Mouse (Mus musculus) neural tube, embryonic 10.5 days (tissue): ENCODE results near the gene Rlf.
A peak's percentile ranks its signal among the peaks of the same experiment; 100 is the strongest.

Experiments
- DNase-seq: peaks from one replicate; pipeline ENCODE4 v3.0.0-alpha.2; 2017; ENCODE audit warnings: low spot score; ENCODE audit errors: extremely low spot score

Rlf gene

DNA sequence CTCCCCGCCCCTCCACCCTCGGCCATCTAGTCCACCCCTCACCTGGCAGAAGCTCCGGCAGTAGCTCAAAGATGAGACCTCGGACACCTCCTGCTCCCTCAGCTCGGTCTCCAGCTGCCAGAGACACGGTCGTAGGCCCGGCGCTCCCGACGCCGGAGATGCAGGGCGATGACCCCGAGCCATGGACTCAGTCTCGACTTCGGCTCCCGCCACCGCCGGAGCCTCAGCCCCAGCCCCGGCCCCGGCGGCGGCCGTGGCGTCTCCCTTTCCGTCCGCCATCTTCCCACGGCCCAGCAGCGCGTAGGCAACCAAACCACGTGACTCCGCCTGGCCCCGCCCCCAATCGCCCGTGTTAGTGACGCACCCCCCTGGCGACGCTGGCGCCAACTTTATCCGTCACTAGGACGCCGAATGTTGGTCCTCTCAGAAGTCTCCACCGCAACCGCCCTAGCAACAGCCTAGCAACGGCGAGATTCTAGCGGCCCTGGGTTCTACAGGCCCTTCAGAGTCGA is at the start of gene Rlf:
TSS of gene Rlf (minus strand) at position 292 of the 512 bp plus-strand sequence.
- DNase-seq = peak; percentile 99

DNA sequence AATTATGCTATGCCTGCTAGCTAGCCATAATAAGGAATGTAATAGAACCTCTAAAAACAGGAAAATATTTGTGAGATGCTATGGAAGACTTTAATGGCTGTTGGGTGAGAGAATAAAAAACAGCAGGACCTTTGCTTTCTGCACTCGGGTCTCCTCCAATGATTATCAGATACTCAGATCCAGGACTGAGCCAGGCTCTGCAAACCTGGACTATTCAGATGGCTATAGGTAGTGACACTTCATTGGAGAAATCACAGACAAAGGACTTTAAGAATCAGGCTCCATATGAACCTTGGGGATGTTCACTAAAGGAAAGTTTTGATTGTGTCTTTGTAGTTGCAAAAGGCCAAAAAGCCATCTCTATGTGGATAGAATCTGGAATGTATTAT is 26.7 kb upstream of the Rlf start:
- DNase-seq = no peak

DNA sequence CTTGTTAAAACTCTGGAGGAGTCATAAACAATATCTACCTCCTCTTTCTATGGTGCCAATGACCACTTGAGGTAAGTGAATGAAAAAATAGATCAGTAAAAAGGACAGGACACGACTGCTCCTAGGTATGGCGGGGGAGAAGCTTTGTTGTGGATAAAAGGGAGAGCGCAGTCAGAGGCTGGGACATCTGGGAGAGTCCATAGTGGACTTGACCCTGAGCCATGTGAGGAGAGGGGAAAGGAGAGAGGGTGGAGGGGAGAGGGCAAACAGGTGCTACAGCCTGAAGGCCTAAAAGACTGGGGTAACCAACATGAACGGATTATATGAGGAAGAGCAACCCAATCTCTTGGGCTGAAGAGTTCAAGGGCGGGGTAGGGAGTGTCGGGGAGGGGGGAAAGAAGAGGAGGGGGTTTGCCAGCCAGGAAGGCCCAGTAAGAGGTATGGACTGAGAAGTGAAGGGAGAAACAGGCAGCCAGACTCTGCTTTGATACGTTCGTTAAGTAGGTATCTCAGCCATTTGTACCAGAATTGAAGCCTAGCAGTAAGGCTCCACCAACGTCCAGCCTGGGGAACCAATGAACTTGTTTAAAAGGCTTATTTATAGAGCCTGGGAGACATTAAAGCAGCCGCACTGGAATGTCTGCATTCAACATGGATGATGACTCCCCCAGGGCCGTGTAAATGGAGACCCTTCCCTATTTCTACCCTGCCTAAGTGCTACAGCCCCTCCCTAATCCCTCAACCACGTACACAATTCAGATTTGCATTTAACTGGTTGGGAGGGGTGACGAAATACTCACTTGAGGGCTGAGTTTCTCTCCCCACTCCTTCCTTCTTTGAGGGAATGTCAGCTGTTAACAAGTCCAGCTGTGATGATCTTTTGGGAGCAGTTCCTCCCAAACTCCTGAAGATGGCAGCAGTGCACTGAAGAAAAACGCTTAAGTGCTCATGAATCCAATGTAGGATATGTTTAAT is 26.0 kb upstream of the Rlf start:
- peak; percentile 23 for DNase-seq

DNA sequence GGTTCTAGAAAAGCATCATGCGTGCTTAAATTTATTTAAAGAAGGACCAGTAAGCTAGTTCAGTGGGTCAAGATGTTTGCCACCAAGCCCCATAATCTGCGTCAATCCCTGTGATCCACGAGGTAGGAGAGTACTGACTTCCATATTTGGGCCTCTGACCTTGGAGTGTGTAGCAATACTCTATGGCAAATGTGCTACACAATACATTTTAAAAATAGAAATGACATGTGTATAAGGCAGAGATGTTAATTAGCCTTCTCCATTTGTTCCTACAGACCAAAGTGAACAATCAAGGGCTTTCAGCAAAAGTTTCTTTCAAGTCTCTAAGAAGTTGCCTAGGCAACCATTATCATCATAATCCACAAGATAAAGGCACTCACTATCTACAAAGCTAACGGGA is 25.0 kb upstream of the Rlf start:
- DNase-seq = no peak

DNA sequence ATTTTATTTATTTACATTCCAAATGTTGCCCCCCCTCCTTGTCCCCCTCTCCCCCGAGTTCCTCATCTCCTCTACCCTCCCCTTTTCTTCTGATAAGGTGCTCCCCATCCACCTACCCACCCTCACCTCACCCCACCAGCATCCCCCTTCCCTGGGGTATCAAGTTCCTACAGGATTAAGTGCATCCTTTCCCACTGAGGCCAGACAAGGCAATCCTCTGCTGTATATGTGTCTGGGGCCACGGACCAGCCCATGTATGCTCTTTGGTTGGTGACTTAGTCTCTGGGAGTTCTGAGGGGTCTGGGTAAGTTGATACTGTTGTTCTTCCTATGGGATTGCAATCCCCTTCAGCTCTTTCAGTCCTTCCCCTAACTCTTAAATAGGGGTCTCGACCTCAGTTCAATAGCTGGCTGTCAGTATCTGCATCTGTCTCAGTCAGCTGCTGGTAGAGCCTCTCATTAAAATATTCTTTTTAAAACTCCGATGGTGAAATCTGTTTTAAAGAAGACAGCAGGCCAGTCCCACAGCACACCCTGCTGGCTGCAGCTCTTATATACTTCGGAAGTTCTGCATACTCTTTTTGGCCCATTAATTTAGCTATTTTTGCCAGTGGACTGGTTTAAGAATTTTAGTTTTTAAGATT is 17.0 kb upstream of the Rlf start:
- DNase-seq = peak; percentile 37

DNA sequence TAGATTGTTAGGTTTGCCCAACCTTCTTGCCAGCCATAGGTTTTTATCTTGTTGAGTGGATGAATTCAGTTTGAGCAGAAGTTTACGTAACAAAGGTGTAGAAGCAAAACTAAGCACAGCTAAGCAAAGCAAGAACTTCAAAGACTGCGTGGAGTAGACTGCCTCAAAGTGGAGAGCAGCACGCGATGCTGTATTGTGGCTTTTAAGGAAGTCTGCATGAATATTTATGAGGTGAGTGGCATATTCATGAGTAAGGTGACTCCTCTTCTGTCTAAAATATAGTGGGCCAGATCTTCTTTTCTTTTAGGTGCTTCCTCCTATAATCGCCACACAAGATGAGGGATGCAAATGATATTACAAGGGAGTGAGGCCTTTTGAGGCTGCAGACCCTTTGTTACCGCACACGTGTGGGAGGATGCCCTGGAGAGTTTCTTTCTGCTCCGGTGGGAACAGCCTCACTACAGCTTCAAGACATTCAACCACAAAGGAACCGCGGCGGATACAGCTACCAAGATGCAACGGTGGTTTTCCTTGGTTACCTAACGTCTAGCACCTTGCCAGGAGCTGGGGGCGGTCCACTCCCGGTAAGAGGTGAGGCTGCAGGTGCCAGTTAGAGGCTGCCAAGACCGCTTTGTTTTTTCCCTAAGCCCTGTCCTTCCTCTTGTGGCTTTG is 16.2 kb upstream of the Rlf start:
- peak; percentile 36 for DNase-seq

DNA sequence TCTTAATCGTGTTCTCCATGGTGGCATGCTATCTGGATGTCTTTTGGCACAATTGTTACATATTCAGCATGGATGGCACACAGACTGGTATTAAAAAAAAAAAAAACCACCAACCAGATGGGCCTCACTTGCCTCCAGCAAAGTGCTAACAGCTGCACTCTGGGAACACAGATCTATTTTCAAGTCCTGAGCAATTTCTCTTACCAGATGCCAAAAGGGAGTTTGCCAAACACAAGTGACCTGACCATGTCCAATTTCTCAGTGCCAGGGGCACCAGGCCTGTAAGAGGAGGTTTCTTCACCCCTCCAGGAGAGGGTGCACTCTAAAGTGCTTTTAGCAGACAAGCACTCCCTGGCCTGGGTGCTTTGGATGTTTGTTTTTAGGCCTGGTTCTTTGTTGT is 12.2 kb upstream of the Rlf start:
- DNase-seq = no peak

DNA sequence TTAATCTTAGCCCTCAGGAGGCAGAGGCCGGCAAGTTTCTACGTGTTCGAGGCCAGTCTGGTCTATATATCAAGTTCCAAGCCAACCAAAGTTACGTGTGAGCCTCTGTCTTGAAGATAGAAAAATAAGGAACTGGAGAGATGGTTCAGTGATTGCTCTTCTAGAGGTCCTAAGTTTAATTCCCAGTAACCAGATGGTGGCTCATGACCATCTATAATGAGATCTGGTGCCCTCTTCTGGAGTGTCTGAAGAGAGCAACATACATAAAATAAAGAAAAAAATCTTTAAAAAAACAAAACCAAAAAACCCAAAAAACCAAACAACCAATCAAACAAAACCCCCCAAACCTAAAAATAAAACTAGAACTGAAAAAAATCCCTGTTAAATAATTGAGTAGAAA is 10.3 kb upstream of the Rlf start:
- DNase-seq = no peak

DNA sequence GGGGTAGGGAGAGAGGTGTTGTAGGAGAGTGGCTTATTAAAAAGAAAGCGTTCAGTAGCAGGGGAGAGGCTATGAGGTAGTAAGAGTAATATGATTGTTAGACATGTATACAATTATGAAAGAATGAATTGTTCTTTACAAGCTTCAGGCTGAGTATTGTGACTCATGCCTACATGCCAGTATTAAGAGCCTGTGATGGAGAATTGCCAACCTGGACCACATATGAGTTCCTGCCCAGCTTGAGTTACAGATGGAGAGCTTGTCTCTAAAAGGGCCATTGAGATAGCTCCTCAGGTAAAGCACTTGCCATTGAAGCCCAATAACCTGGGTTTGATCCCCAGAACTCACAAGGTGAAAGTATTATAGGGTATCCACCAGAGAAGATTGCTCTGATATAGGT is 8.3 kb upstream of the Rlf start:
- DNase-seq = no peak

DNA sequence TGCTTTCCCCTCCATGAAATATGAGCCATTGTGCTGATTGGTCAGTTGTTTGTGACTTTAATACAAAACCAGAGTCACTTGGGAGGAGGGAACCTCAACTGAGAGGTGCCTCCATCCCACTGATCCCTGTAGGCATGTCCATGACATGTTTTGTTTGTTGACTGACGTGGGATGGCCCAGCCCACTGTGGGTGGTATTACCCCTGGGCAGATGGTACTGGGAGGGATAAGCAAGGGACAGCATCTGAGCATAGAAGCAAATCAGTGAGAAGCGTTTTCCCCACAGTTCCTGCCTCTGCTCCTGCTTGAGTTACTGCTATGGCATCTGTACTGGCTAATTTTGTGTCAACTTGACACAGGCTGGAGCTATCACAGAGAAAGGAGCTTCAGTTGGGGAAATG is 1.3 kb upstream of the Rlf start:
- DNase-seq = no peak

DNA sequence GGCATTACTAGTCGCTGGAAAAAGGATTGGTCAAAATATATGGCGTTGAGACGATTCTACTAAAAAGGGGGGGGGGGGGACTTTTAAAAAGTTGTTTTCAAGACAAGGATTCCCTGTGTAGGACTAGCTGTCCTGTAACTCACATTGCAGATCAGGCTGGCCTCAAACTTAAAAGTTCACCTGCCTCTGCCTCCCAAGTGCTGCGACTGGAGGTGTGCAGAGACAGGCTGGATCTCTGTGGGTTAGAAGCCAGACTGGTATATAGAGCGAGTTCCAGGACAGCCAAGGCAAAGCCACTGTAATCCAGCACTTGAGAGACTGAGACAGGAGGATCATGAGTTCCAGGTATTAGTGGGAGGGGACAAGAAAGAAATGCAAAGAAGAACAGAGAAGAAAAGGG is 605 bp upstream of the Rlf start:
- DNase-seq = peak; percentile 25

DNA sequence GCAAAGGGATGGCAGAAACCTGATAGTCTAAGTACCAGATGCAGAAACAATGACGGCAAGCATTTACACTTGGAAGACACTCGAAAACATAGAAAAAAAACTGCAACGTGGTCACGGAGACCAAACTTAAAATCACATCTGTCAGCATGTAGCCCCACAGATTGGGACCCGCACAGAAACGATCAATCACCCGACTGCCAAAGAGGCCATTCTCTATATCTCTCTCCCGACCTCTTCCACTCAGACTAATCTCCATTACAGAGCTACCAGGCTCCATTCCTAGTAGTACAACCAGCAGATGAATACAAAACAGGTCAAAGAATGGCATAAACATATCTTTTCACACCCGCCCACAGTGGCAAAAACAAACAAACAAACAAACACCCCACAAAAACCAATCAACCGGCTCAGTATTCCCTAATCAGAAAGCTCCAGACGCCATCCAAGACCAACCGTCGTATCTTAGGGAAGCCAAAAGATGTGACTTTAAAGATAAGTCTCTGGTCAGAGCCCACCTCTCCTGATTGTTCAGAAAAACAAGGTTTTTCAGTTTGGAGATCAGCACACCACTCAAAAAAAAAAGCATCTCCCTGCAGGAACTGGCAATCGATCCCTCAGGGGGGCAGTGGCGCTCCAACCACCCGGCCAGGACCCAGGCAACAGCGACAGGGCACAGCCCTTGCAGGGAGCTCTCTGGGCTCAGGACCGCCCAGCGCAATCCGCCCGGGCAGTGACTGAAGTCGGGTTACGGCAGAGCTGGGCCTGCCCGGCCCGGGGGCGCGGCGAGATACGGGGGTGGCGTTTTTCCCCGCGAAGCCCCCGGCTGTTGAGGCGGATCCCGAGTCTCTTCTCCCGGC is 720 bp downstream of the Rlf start:
- peak; percentile 24 for DNase-seq

DNA sequence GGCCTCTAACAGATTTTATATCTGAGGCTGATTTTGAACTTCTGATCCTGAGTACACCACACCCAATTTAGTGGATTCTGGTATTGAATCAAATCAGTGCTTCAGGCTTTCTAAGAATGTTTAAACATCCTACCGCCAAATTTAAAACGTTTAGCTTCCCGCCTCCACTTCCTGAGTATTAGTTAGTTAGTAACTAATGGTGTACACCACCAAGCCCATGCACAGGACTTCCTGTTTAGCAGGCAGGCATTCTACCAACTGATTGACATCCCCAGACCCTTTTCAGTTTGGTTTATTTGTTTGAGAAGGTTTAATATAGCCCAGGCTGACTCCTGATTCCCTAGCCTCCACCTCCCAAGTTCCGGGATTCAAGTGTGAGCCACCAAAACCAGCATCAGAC is 6.0 kb downstream of the Rlf start:
- no peak for DNase-seq

DNA sequence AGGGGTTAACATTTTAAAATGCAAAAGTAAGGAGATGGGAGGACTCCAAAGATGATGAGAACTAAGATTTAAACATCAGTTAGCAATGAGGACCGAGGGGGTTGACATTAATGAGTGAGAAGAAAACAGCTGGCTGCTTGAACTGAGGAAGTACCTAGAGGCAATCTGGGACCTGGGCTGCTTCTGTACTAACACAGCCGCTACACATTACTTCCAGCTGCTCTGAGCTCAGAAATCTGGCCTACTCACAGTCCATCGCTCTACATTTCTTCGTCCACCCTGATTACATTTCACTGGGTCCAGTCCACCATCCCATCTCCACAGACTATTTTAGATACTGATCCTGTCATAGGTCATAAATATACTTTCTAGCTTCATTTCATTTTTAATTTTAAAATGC is 17.0 kb downstream of the Rlf start:
- DNase-seq = no peak

DNA sequence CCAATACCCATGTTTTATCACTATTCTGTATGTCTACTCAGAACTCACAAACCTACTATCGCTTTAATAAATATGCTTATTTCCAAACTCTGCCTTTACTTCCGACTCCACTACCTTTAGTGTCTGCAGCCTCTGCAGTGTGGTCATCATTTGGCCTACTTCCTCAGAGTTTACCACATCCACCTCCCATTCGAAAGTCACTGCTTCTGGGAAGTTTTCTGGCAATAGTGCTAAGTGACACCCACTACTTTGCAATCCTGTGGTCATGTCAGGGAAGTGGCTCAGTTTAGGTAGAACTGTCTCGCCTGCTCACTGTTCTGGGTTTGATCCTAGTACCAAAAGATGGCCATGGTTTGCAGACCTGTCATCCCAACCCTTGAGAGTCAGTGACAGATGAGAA is 17.9 kb downstream of the Rlf start:
- DNase-seq = no peak

DNA sequence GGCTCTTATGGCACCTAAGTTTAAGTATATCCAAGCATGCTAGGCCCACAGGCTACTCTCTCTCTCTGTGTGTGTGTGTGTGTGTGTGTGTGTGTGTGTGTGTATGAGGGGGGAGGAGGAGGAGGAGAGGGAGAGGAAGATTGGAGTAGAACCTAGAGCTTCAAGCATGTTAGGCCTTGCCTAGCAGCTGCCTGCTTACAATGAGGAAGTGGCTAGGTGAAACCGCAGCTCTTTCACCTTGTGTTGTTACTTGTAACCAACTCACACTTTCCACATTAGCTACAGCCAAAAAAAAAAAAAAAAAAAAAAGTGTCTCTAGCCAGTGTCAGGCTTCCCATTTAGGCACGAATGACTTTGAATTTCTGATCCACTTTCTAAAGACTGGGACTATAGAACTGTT is 18.7 kb downstream of the Rlf start:
- DNase-seq = no peak

DNA sequence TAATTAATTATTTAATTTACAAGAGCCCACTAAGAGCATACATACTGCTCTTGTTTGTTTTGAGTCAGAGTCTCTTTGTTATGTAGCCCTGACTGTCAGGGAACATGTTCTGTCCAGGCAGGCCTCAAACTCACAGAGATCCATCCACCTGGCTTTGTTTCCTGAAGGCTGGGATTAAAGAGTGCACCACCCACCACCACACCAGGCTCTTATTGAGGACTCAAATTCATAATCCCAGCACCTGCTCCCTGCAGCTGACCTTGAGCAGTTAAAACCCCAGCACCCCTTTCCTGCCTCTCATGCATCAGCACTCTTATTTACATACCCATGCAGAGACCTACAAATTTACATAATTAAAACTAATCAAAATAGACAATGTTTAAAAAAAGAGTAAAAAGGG is 20.1 kb downstream of the Rlf start:
- DNase-seq = no peak

DNA sequence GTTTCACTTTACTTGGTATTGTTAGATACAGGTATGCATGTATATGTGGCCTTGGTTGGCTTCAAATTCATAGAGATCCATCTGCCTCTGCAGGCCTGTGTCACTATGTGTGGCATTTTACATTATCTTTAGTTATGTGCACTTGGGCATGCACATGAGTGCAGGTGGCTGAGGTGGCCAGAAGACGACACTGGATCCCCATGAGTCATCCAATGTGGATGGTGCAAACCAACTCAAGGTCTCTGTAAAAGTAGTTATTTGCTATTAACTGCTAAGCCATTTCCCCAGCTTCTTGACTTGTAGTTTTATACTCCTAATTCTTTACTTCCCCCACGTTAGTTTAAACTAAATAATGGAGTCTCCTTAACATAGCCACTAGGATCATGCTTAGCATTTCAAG is 22.6 kb downstream of the Rlf start:
- DNase-seq = no peak

DNA sequence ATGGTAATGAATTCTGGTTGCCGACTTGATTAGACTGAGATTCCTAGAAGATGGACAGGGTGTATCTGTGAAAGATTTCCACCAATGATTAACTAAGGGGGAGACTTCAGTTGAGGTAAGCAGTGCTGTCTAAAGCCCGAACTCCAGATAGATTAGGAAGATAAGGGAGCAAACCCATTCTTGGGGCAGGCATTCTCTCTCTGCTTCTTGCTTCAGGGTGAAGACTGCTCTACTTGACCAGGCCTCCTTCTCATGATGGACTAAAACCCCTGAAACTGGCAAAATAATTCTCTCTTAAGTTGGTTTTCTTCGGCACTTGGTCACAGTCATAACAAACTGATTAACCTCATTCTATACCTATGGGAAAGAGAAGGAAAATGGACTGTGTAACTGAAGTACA is 25.5 kb downstream of the Rlf start:
- no peak for DNase-seq

DNA sequence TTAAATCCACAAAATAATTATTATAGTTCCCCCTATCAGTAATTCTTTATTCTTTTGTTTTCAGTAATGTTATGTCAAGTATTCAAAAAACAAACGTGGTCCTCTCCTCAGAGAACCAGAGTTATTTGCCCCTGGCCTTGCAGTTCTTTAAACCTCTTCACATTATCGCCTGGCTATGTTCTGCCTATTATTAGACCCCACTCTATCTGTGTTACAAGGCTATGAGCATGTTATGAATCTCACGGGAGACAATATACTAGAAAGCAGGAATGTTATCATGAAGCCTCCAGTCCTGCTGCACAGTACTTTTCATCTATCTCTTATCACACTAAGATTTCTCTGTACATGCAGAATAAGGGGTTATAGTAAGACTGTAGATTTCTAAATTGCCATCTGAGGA is 35.2 kb downstream of the Rlf start:
- no peak for DNase-seq

DNA sequence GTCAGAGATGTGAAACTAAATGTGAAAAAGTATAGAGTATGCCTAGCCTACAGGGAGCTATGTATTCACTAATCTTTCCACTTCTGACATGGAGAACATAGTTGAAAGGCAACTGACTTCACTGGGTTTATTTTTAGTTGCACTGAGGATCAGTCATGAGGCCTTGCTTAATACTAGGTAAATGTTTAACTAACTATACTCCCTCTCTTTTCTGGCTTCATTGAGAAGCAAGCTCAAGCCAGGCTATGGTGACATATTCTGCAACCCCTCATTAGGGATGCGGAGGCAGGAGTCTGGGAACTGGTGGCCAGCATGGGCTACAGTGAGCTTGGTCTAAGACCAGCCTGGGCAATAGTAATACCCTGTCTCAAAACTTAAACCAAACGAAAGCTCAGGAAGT is 47.2 kb downstream of the Rlf start:
- DNase-seq = no peak
